Mouse (Mus musculus): ENCODE measurements at regions not wholly inside any gene's neighbourhood (a gene's known extent, or its start where the extent isn't known, plus 50 kb on each side); places are given as distances from the start of the nearest gene placed in this dataset.

DNA sequence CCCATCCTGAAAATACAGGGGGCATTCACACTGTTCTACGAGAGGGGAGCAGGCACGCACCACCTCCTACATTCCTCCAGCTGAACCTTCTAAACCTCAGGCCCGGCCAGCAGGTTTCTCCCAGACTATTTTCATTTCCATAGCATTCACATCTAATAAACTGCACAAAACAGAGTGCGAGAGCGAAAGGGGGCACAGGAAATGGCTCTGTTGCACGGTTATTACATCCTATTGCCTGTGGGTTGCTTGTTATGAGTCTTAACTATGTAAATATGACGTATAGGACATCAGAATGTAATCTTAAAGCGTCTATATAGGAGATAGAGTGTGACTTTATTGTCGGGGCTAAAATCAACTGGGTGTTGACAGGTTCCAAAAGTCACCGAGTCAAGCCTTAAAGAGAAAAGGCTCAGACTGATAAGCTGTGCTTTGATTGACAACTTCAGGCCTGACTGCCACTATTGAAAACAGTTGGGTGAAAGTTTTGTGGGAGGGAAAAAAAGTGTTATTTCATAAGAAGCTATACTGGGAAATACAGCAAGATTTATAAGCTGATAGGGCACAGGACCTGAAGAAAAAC, 121.5 kb upstream of the Cep162 start:
- Histone ChIP-seq H3K4me3 (no peak overlapping the region), H3K4me1 (peaks cover 57% of the 10 kb centered on the region), H3K27ac (peak overlapping the region; percentile 11; the same call in 1 of the 2 replicates), H3K36me3 (no peaks in the 10 kb centered on the region), H3K9me3 (replicated peaks) (no peaks in the 10 kb centered on the region), H3K27me3 (ENCODE audit: low read depth, poor library complexity, severe bottlenecking) (peaks cover 36% of the 10 kb centered on the region)
- 51% methylated on average over 10 of the region's 10 CpGs for WGBS
- DNase-seq (ENCODE audit: low spot score): peak; percentile 39

DNA sequence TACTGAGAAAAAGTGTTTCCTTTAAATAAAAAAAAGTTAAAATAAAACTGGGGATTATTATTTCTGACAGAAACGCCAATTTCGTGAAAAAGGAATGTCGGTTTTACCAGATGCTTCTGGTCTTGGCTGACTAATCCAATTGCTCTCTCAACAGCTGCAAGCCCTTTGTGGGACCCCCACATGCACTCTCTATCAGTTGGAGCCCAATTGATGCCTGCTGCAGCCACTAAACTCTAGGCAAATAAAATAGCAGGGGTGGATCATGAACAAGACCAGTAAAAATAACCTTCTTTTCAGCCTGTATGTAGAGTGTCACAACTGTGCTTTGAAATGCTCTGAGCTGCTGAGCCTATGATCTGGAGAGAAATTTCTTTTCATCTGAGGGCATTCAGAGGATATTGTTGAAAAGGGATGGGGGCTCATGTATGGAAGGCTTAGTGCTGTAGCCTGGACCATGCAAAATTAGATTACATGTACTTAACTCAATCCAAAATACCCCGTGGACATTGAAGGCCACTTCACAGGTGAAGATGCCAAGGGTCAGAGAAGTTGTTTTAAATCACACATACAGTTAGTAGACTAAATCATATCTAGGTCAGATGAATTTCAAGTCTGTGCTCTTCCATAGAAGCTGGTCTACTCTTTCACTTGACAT, 117.0 kb upstream of the Cep162 start:
- Histone ChIP-seq H3K27me3 (ENCODE audit: low read depth, poor library complexity, severe bottlenecking) (peaks cover 14% of the 10 kb centered on the region; the same call in 1 of the 2 replicates), H3K36me3 (no peaks in the 10 kb centered on the region), H3K4me3 (no peak overlapping the region), H3K4me1 (peaks cover 73% of the 10 kb centered on the region), H3K27ac (no peak overlapping the region), H3K9me3 (replicated peaks) (no peaks in the 10 kb centered on the region)
- peak; percentile 47 for DNase-seq (ENCODE audit: low spot score)
- 79% methylated on average over 4 of the region's 4 CpGs for WGBS

DNA sequence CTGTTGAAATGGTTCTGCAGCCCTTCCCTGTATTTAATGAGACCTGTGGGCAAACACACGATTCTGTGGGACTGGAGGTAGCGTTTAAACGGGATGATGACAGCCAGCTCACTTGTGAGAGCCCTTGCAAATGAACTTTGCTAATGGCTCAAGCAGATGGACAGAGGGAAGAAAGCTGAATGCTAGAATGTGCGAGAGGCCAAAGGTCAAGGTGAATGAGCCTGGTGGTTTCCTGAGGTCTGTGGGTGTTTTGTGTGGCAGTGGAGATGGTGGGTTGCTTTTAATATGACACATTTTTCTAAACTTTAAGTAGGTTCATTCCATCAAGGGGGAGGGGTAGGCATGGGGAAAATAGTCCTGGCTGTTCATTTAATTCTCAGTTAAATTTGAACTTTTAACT, 113.7 kb upstream of the Cep162 start:
- Histone ChIP-seq H3K27ac (peak overlapping the region; percentile 51), H3K36me3 (no peaks in the 10 kb centered on the region), H3K9me3 (replicated peaks) (no peaks in the 10 kb centered on the region), H3K27me3 (ENCODE audit: low read depth, poor library complexity, severe bottlenecking) (peaks cover 4% of the 10 kb centered on the region; the same call in 1 of the 2 replicates), H3K4me3 (no peak overlapping the region), H3K4me1 (peaks cover 61% of the 10 kb centered on the region)
- peak; percentile 55 for DNase-seq (ENCODE audit: low spot score)
- 27% methylated on average over 4 of the region's 4 CpGs for WGBS

DNA sequence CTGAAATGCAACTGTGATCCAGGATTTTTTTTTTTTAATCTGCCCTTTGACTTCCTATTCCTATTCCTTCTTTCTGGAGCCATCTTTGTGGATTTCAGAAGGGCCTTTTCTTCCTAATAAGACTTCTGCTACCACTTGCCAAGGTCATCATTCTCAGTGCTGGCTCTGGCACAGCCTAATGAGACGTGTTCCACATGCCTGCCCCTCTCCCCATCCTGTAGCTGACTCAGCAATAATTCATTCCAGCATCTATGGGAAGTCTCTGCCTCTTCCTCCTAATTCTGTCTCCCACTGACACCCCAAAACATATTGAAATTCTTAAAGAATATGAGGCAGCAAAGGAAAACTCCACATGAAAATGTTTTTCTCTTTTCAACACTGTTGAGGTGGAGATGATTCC, 91.7 kb upstream of the Cep162 start:
- Histone ChIP-seq H3K36me3 (no peaks in the 10 kb centered on the region), H3K4me3 (no peak overlapping the region), H3K27ac (no peak overlapping the region), H3K27me3 (ENCODE audit: low read depth, poor library complexity, severe bottlenecking) (no peaks in the 10 kb centered on the region), H3K9me3 (replicated peaks) (no peaks in the 10 kb centered on the region), H3K4me1 (no peaks in the 10 kb centered on the region)
- 79% methylated on average over 1 of the region's 1 CpGs for WGBS
- DNase-seq (ENCODE audit: low spot score): no peak

DNA sequence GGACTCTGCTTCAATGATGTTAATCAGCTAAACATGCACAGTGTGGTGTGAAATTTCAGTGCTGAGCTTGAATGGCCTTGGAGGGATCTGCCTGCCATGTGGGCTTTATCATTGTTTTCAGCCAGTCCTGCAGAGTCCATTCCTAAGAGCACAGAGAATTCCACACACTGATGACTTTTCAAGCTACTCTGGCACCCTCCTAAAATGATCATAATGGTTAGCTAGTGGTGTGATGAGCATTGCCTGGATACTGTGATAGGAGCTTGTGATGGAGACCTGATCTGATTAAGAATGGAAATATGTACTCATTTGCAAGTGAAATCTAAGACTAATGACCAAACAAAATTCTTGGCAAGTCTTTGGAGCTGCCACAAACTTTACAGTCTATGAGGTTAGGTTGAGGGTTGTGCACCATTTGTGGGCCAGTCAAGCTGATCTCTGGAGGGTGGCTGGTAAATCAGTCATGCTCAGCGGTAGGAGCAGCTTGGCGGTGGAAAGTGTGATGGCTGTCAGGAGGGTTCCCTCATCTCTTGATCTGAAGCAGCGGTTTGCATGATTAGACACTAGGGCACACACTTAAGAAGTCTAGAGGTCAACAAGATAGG, 91.0 kb upstream of the Cep162 start:
- H3K27me3 ChIP-seq (ENCODE audit: low read depth, poor library complexity, severe bottlenecking): no peaks in the 10 kb centered on the region
- no peaks in the 10 kb centered on the region for H3K36me3 ChIP-seq
- H3K4me1 ChIP-seq: no peaks in the 10 kb centered on the region
- DNase-seq (ENCODE audit: low spot score): no peak
- no peak overlapping the region for H3K4me3 ChIP-seq
- no peak overlapping the region for H3K27ac ChIP-seq
- H3K9me3 ChIP-seq (replicated peaks): no peaks in the 10 kb centered on the region
- 76% methylated on average over 3 of the region's 3 CpGs for WGBS

DNA sequence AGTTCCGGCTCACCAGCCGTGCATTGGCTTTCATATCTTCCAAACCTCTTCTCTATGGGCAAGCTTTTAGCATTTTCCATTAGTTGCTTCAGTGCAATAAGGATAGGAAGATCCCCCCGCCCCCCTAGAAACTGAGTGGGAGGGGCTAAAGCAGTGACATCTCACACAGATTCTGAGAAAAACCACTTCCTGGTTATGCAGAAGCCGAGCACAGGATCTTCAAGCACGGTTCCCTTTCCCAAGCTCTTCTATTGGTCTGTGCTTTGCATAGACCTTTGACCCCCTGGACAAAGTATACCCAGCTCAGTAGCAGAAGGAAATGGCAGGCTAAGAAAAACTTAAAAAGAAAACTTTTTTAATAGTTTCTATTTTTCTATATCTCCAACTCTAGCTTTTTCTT, 86.1 kb upstream of the Cep162 start:
- H3K27me3 ChIP-seq (ENCODE audit: low read depth, poor library complexity, severe bottlenecking): no peaks in the 10 kb centered on the region
- H3K27ac ChIP-seq: no peak overlapping the region
- H3K36me3 ChIP-seq: no peaks in the 10 kb centered on the region
- H3K4me1 ChIP-seq: peaks cover 8% of the 10 kb centered on the region
- no peak for DNase-seq (ENCODE audit: low spot score)
- 83% methylated on average over 5 of the region's 5 CpGs for WGBS
- no peak overlapping the region for H3K4me3 ChIP-seq
- no peaks in the 10 kb centered on the region for H3K9me3 ChIP-seq (replicated peaks)

DNA sequence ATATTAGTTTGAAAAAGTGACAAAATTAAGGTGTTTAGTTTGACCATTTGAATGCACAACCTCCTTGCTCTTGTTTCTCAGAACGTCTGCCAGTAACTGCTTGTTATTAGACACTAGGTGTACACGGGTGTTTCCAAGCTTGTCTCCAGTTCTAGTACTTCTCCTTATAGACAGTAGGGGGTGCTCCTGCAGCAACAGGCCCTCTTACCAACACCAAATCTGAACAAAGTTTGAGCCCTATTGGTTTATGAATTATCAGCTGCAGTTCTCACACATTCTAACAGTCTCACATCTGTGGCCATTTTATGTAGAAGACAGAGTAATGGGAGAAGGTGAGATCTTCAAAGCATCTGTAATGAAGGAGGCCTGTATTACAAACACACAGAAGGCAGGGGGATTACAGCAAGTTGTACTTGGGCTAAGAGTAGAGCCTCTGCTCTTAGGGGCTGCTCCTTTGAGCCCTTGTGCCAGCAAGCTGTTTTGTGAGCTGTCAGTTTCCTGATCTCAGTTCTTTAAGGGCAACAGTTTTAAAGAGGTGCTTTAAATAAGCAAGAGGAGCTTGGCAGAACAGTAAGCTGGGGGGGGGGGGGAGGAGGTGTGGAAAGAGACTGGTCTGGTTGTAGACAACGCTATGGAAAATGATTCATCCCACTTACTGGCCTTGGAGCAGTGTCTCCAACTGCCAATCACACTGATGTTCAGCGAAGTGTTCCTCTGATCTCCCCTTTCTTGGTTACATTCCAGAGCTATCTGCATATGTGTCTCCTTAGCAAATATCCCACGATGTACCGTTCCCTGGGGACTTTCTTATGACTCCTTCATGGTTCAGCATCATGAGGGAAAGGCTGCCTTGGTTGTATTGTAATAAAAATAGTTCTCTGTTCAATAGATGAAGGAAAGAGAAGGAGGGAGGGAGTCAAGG, 71.3 kb upstream of the Cep162 start:
- 72% methylated on average over 6 of the region's 6 CpGs for whole genome bisulfite sequencing
- Histone ChIP-seq H3K4me1 (peaks cover 8% of the 10 kb centered on the region), H3K4me3 (no peak overlapping the region), H3K9me3 (replicated peaks) (no peaks in the 10 kb centered on the region), H3K27me3 (ENCODE audit: low read depth, poor library complexity, severe bottlenecking) (no peaks in the 10 kb centered on the region), H3K36me3 (no peaks in the 10 kb centered on the region), H3K27ac (no peak overlapping the region; the same call in 1 of the 2 replicates)
- DNase-seq (ENCODE audit: low spot score): no peak

DNA sequence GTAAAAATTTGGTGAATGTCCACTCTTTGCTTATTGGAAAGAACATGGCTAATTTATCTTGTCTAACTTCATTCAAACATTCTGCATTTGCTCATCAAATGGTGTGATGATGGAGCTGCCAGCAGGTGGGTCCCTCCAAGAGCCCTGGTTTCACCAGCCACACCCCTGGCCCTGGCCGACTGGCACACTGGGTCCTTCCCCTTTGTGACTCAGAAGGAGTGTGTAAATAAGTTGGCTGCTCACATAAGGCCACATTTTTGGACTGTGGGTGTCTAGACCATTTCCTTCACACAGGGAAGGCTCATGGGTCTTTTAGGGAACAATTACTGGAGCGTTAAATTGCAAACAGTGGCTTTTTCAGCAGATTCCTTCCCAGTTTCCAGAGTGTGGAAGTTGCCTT, 68.4 kb upstream of the Cep162 start:
- no peaks in the 10 kb centered on the region for H3K9me3 ChIP-seq (replicated peaks)
- peaks cover 28% of the 10 kb centered on the region for H3K4me1 ChIP-seq
- no peak overlapping the region for H3K27ac ChIP-seq
- no peaks in the 10 kb centered on the region for H3K27me3 ChIP-seq (ENCODE audit: low read depth, poor library complexity, severe bottlenecking)
- WGBS: 82% methylated on average over 2 of the region's 2 CpGs
- no peak overlapping the region for H3K4me3 ChIP-seq
- H3K36me3 ChIP-seq: no peaks in the 10 kb centered on the region
- no peak for DNase-seq (ENCODE audit: low spot score)

DNA sequence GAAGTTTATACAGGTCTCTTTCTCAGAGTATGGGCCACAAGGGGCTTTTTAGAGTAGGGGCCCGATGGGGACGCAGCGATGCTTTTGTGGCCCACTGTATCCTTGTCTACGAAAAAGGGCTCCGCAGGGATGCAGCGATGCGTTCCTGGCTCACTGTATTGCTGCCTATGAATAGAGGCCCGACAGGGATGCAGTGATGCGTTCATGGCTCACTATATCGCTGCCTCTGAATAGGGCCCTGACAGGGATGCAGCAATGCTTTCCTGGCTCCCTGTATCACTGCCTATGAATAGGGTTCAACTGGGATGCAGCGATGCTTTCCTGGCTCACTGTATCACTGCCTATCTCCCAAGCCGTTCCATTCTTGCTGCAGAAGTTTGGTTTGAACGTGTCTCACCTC, 65.4 kb upstream of the Cep162 start:
- no peak for DNase-seq (ENCODE audit: low spot score)
- 92% methylated on average over 13 of the region's 13 CpGs for WGBS
- H3K9me3 ChIP-seq (replicated peaks): no peaks in the 10 kb centered on the region
- no peaks in the 10 kb centered on the region for H3K36me3 ChIP-seq
- no peaks in the 10 kb centered on the region for H3K27me3 ChIP-seq (ENCODE audit: low read depth, poor library complexity, severe bottlenecking)
- peaks cover 26% of the 10 kb centered on the region for H3K4me1 ChIP-seq
- no peak overlapping the region for H3K4me3 ChIP-seq
- H3K27ac ChIP-seq: peak overlapping the region; percentile 23; the same call in 1 of the 2 replicates

DNA sequence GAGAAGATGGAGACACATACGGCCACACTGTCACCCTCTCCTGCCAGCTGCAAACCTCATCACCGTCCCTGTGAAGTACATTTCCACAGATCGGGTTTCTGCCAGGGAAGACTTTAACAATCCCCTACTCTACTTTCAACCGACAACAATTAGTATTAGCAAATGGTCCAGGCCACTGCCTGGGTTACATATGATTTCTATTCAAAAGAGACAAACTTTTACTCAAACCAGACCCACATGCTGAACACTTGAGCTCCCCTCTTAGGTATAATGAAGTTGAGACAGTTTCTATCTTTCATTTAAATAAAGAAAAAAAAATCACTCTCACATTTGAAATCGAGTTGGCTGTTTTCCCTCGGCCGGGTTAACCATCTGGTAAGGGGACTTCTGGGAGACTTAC, 63.4 kb upstream of the Cep162 start:
- H3K27me3 ChIP-seq (ENCODE audit: low read depth, poor library complexity, severe bottlenecking): no peaks in the 10 kb centered on the region
- peaks cover 25% of the 10 kb centered on the region for H3K4me1 ChIP-seq
- H3K9me3 ChIP-seq (replicated peaks): no peaks in the 10 kb centered on the region
- WGBS: 54% methylated on average over 7 of the region's 7 CpGs
- H3K36me3 ChIP-seq: no peaks in the 10 kb centered on the region
- no peak for DNase-seq (ENCODE audit: low spot score)
- no peak overlapping the region for H3K27ac ChIP-seq
- no peak overlapping the region for H3K4me3 ChIP-seq

DNA sequence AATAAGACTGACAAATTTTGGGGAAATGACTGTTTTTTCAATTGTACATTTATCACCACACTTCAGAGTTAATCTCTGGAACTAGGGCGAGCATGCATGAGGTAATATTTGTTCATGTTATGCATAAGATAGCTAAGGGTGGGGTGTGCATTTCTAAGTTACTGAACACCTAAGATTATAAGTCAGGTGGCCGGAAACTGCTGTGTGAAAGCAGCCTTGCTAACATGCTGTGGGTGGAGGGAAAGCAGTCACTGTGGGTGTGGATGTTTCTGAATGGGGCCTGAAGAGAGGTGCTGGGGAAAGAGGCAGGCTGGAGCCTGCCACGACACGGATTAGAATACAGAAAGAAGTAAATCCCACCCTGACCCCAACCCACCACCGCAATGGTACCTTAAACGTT, 54.8 kb upstream of the Cep162 start:
- H3K4me3 ChIP-seq: no peak overlapping the region
- H3K36me3 ChIP-seq: no peaks in the 10 kb centered on the region
- H3K4me1 ChIP-seq: no peaks in the 10 kb centered on the region
- H3K27me3 ChIP-seq (ENCODE audit: low read depth, poor library complexity, severe bottlenecking): no peaks in the 10 kb centered on the region
- no peak for DNase-seq (ENCODE audit: low spot score)
- no peaks in the 10 kb centered on the region for H3K9me3 ChIP-seq (replicated peaks)
- no peak overlapping the region for H3K27ac ChIP-seq
- 92% methylated on average over 6 of the region's 6 CpGs for WGBS
